Mouse (Mus musculus) stomach, postnatal 0 days (tissue): ENCODE data around the gene Gm1673.

Source experiments
- CTCF ChIP-seq: IDR thresholded peaks from 2 replicates; pipeline ENCODE4 v1.5.1; 2016; ENCODE audit warnings: antibody characterized with exemption, low read depth, mild to moderate bottlenecking, moderate library complexity
- EP300 ChIP-seq: optimal IDR thresholded peaks from 2 replicates; pipeline ENCODE3; 2016; ENCODE audit warnings: antibody characterized with exemption

DNA sequence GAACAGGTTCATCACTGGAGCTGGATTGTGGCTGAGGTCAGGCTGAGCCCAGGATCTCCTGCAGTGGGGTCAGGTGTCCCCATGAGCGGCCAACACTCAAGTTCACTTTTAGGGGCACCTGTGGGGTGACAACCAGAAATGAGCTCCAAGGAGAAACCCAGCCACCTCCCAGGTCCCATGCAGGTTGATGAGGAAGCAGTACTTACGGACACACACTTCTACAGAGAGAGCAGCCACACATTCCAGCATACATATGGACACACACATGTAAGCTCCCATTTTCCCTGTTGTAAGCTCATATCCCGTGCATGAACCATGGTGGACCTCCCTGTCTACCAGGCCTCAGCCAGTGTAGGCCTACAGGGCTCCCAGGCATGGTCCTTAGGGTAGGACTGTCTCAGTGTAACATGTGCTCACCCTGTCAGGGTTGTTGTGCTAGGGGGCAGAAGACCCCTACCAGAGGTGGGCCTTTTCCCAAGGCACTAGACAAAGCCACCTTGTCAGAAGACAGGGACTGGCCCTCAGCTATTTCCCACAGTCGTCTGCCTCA lies 24.2 kb downstream of the Gm1673 start:
- TF ChIP-seq EP300 (no peak), CTCF (no peak)
